Mouse (Mus musculus): ENCODE measurements around the gene BC055324.

DNA sequence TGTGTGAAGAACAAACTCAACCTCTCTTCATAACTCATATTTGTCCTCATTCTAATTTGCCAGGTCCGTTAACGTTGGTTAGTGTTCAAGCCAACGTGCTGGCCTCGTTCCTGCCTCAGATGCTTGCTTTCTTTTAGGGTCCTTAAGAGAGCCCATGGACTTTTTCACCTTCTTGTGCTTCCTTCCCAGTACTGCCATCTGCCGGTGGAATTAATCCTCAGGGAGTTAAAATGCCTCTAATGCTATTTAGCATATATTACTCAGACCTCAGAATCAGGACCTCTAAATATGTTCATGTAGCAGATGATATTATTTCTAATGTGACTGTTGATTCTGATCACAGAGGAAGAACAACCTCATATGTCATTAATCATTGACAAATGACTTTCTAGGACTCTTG is 32.8 kb upstream of the BC055324 start:
- no peak for TF ChIP-seq POLR2A (IDR thresholded peaks at IDR 0.05; ENCODE audit: insufficient read depth, low read depth, low read length)
- TF ChIP-seq CTCF (IDR thresholded peaks at IDR 0.05; ENCODE audit: insufficient read depth, low read depth, low read length), result no peak
